Mouse (Mus musculus): ENCODE measurements at regions not wholly inside any gene's neighbourhood (a gene's known extent, or its start where the extent isn't known, plus 50 kb on each side); places are given as distances from the start of the nearest gene placed in this dataset.
A peak's percentile ranks its signal among the peaks of the same experiment; 100 is the strongest.

DNA sequence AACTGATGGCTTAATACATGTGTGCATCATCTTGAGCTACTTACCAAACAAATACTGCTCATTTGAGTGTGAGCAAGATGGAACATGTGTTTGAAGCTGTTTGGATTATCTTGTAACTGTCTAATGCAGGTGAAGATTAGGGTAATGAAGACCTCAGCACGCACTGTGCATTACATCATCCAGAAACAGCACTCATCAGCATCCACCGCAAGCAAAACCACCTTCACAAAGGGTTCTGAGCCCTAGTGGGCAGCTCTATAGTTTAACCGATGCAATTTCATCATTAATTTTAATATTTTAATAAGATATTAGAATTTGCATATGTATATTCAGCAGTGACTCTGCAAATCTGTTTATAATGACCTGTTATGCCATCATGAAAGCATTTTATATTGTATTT, 664.1 kb downstream of the Lrriq3 start:
- WGBS: 93% methylated on average over 3 of the region's 3 CpGs

DNA sequence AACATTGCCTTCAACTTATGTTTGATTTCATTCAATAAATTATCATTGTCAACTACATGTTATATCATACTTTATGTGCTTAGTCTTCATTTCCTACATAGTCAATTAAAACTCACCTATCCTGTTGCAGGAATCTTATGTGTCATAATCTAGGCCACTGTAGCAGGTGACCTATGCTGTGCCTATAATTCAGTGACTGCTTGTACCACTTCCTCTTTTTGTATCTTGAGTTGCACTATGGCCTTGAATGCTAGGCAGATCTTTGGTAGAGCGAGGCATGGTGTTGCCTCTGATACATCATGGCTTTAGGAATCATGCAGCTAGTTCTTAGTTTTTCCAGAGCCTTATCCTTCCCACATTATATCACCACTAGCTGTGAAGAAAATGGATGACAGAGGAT, 682.8 kb downstream of the Lrriq3 start:
- H3K9me3 ChIP-seq (ENCODE audit: control insufficient read depth, low read depth, low read length): no peaks in the 10 kb centered on the region
- WGBS: 90% methylated on average over 1 of the region's 1 CpGs
- ATAC-seq (ENCODE audit: insufficient number of reproducible peaks, insufficient read depth, low FRiP score, low read depth): no peak
- H3K4me1 ChIP-seq (ENCODE audit: control insufficient read depth, insufficient read depth, low read length): no peaks in the 10 kb centered on the region
- no peak overlapping the region for H3K27ac ChIP-seq (ENCODE audit: low read length)
- no peak overlapping the region for H3K4me2 ChIP-seq (replicated peaks; ENCODE audit: low read depth, low read length)
- H3K36me3 ChIP-seq (ENCODE audit: control insufficient read depth, insufficient read depth, low read length): no peaks in the 10 kb centered on the region
- no peak overlapping the region for H3K9ac ChIP-seq (replicated peaks; ENCODE audit: low read depth, low read length)
- no peaks in the 10 kb centered on the region for H3K27me3 ChIP-seq (ENCODE audit: control insufficient read depth, insufficient read depth, low read length)
- H3K4me3 ChIP-seq (ENCODE audit: low read depth, low read length): no peak overlapping the region

More for the DNA sequence above, 664.1 kb downstream of the Lrriq3 start:
- Histone ChIP-seq H3K36me3 (ENCODE audit: control insufficient read depth, insufficient read depth, low read length) (no peaks in the 10 kb centered on the region), H3K9me3 (ENCODE audit: control insufficient read depth, low read depth, low read length) (no peaks in the 10 kb centered on the region), H3K4me2 (replicated peaks; ENCODE audit: low read depth, low read length) (no peak overlapping the region), H3K9ac (replicated peaks; ENCODE audit: low read depth, low read length) (no peak overlapping the region), H3K4me3 (ENCODE audit: low read depth, low read length) (no peak overlapping the region), H3K27me3 (ENCODE audit: control insufficient read depth, insufficient read depth, low read length) (no peaks in the 10 kb centered on the region), H3K27ac (ENCODE audit: low read length) (no peak overlapping the region), H3K4me1 (ENCODE audit: control insufficient read depth, insufficient read depth, low read length) (no peaks in the 10 kb centered on the region)
- no peak for ATAC-seq (ENCODE audit: insufficient number of reproducible peaks, insufficient read depth, low FRiP score, low read depth)

DNA sequence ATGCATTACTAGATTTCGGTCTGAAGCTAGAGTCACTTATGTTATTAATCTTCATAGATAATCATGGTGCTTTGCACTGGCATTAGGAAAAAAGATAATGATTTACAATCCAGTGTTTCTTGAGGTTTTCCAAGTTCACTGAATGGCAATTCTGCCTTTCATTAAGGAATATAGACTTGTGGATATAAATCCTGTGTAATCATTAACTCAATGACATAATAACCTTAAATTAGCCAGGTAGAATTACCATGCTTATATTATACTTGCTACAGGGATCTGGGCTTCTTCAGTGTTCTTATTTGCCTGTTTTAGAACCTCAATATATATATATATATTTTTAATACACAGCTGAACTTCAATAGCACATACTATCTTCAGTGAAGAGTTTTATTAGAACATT, 683.8 kb downstream of the Lrriq3 start:
- Histone ChIP-seq H3K9ac (replicated peaks; ENCODE audit: low read depth, low read length) (no peak overlapping the region), H3K4me1 (ENCODE audit: control insufficient read depth, insufficient read depth, low read length) (no peaks in the 10 kb centered on the region), H3K27ac (ENCODE audit: low read length) (no peak overlapping the region), H3K36me3 (ENCODE audit: control insufficient read depth, insufficient read depth, low read length) (no peaks in the 10 kb centered on the region), H3K4me2 (replicated peaks; ENCODE audit: low read depth, low read length) (no peak overlapping the region), H3K9me3 (ENCODE audit: control insufficient read depth, low read depth, low read length) (no peaks in the 10 kb centered on the region), H3K4me3 (ENCODE audit: low read depth, low read length) (no peak overlapping the region), H3K27me3 (ENCODE audit: control insufficient read depth, insufficient read depth, low read length) (no peaks in the 10 kb centered on the region)
- ATAC-seq (ENCODE audit: insufficient number of reproducible peaks, insufficient read depth, low FRiP score, low read depth): no peak
- 78% methylated on average over 1 of the region's 1 CpGs for WGBS

DNA sequence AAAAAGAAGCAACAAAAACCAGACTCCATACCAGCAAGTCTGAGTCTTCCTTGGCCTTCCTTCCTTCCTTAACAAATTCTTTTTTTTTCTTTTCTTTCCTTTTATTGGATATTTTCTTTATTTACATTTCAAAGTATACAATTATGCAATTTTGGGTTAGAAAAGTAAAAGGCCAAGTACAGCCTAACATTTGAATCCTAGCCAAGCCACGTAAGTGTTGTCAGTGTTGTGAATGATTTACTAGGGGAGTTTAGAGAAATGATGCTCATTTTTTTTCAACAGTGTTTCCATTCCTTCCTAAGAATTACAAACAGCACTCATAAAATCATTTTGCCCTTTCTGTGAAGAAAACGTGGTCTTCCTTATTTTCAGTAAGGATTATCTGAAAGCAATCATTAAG, 722.5 kb downstream of the Lrriq3 start:
- H3K4me1 ChIP-seq (ENCODE audit: control insufficient read depth, insufficient read depth, low read length): no peaks in the 10 kb centered on the region
- no peaks in the 10 kb centered on the region for H3K36me3 ChIP-seq (ENCODE audit: control insufficient read depth, insufficient read depth, low read length)
- no peaks in the 10 kb centered on the region for H3K27me3 ChIP-seq (ENCODE audit: control insufficient read depth, insufficient read depth, low read length)
- no peak overlapping the region for H3K9ac ChIP-seq (replicated peaks; ENCODE audit: low read depth, low read length)
- no peak overlapping the region for H3K27ac ChIP-seq (ENCODE audit: low read length)
- H3K9me3 ChIP-seq (ENCODE audit: control insufficient read depth, low read depth, low read length): no peaks in the 10 kb centered on the region
- WGBS: 30% methylated on average over 2 of the region's 2 CpGs
- H3K4me2 ChIP-seq (replicated peaks; ENCODE audit: low read depth, low read length): no peak overlapping the region
- no peak for ATAC-seq (ENCODE audit: insufficient number of reproducible peaks, insufficient read depth, low FRiP score, low read depth)
- H3K4me3 ChIP-seq (ENCODE audit: low read depth, low read length): no peak overlapping the region

DNA sequence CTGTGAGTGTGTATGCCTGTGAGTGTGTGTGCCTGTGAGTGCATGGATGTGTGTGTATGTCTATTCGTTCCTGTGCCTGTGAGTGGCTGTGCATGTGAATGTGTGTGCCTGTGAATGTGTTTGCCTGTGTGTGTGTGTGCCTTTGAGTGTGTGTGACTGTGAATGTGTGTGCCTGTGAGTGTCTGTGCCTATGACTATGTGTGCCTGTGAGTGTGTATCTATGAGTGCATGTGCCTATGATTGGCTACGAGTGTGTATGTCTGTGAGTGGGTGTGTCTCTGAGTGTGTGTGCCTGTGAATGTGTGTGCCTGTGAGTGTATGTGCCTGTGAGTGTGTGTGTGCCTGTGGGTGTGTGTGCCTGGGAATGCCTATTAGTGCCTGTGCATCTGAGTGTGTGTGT, 731.6 kb downstream of the Lrriq3 start:
- H3K27me3 ChIP-seq (ENCODE audit: control insufficient read depth, insufficient read depth, low read length): no peaks in the 10 kb centered on the region
- peak; percentile 10; the same call in 1 of the 2 replicates for ATAC-seq (ENCODE audit: insufficient number of reproducible peaks, insufficient read depth, low FRiP score, low read depth)
- no peak overlapping the region for H3K27ac ChIP-seq (ENCODE audit: low read length)
- WGBS: 86% methylated on average over 2 of the region's 2 CpGs
- H3K36me3 ChIP-seq (ENCODE audit: control insufficient read depth, insufficient read depth, low read length): no peaks in the 10 kb centered on the region
- no peaks in the 10 kb centered on the region for H3K4me1 ChIP-seq (ENCODE audit: control insufficient read depth, insufficient read depth, low read length)
- no peak overlapping the region for H3K4me2 ChIP-seq (replicated peaks; ENCODE audit: low read depth, low read length)
- H3K4me3 ChIP-seq (ENCODE audit: low read depth, low read length): no peak overlapping the region
- no peaks in the 10 kb centered on the region for H3K9me3 ChIP-seq (ENCODE audit: control insufficient read depth, low read depth, low read length)
- no peak overlapping the region for H3K9ac ChIP-seq (replicated peaks; ENCODE audit: low read depth, low read length)

DNA sequence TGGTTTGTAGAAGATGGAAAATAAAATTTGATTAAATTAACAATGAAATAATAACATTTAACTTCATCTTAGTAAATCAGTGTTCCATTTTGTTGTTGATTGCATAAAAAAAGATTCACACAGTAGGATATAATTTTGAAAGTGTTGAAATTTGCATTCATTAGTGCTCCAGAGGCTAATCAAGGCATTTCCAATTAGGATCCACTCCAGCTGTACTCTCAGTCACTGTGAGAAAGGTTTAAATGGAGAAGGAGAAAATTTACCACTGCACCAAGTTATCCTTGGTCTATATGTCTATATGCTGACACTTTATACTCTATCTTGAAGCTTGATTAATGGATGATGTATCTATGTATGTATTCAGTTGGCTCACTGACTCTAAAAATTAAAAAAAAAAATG, 695.3 kb upstream of the Negr1 start:
- Histone ChIP-seq H3K9ac (replicated peaks; ENCODE audit: low read depth, low read length) (no peak overlapping the region), H3K4me1 (ENCODE audit: control insufficient read depth, insufficient read depth, low read length) (no peaks in the 10 kb centered on the region), H3K36me3 (ENCODE audit: control insufficient read depth, insufficient read depth, low read length) (no peaks in the 10 kb centered on the region), H3K4me3 (ENCODE audit: low read depth, low read length) (no peak overlapping the region), H3K9me3 (ENCODE audit: control insufficient read depth, low read depth, low read length) (no peaks in the 10 kb centered on the region), H3K27ac (ENCODE audit: low read length) (no peak overlapping the region), H3K4me2 (replicated peaks; ENCODE audit: low read depth, low read length) (no peak overlapping the region), H3K27me3 (ENCODE audit: control insufficient read depth, insufficient read depth, low read length) (no peaks in the 10 kb centered on the region)
- ATAC-seq (ENCODE audit: insufficient number of reproducible peaks, insufficient read depth, low FRiP score, low read depth): no peak

DNA sequence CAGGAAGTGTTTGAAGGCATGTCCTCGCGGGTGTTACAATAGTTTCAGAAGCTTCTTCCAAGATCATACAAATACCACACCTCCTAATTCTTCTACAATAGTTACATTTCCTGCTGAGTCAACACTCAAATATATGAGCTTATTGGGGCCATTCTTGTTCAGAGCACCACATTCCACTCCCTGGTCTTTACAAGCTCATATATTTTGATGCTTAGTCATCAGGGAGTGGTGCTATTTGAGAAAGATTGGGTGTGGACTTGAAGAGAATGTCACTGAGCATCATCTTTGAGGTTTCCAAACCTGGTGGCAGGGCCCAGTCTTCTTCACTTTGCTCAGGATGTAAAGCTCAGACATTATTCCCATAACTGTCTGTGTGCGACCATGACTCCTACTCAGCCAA, 685.9 kb upstream of the Negr1 start:
- ATAC-seq (ENCODE audit: insufficient number of reproducible peaks, insufficient read depth, low FRiP score, low read depth): no peak
- Histone ChIP-seq H3K9me3 (ENCODE audit: control insufficient read depth, low read depth, low read length) (no peaks in the 10 kb centered on the region), H3K4me2 (replicated peaks; ENCODE audit: low read depth, low read length) (no peak overlapping the region), H3K27ac (ENCODE audit: low read length) (no peak overlapping the region), H3K36me3 (ENCODE audit: control insufficient read depth, insufficient read depth, low read length) (no peaks in the 10 kb centered on the region), H3K9ac (replicated peaks; ENCODE audit: low read depth, low read length) (no peak overlapping the region), H3K4me1 (ENCODE audit: control insufficient read depth, insufficient read depth, low read length) (no peaks in the 10 kb centered on the region), H3K4me3 (ENCODE audit: low read depth, low read length) (no peak overlapping the region), H3K27me3 (ENCODE audit: control insufficient read depth, insufficient read depth, low read length) (no peaks in the 10 kb centered on the region)
- 86% methylated on average over 3 of the region's 3 CpGs for WGBS

DNA sequence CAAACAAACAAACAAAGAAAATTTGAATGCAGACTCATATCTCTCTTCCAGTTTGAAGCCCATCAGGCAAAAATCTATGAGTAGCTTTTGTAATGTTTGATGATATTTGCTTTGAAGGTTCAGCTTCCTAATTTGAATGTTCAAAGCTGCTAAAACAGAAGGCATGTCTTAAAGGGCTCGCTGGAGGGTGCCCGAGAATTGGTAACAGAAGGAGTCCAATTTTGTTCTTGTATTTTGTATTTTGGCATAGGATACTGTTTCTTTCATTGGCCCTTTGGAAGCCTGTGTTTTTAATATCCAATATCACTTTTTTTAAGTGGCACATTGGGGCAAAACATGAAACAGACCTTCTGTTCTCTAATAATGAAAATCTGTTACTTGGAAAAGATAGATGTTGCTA, 683.2 kb upstream of the Negr1 start:
- H3K4me2 ChIP-seq (replicated peaks; ENCODE audit: low read depth, low read length): no peak overlapping the region
- no peak overlapping the region for H3K4me3 ChIP-seq (ENCODE audit: low read depth, low read length)
- WGBS: 83% methylated on average over 2 of the region's 2 CpGs
- no peaks in the 10 kb centered on the region for H3K27me3 ChIP-seq (ENCODE audit: control insufficient read depth, insufficient read depth, low read length)
- H3K27ac ChIP-seq (ENCODE audit: low read length): no peak overlapping the region
- H3K9ac ChIP-seq (replicated peaks; ENCODE audit: low read depth, low read length): no peak overlapping the region
- H3K4me1 ChIP-seq (ENCODE audit: control insufficient read depth, insufficient read depth, low read length): no peaks in the 10 kb centered on the region
- no peaks in the 10 kb centered on the region for H3K36me3 ChIP-seq (ENCODE audit: control insufficient read depth, insufficient read depth, low read length)
- H3K9me3 ChIP-seq (ENCODE audit: control insufficient read depth, low read depth, low read length): no peaks in the 10 kb centered on the region
- ATAC-seq (ENCODE audit: insufficient number of reproducible peaks, insufficient read depth, low FRiP score, low read depth): no peak

DNA sequence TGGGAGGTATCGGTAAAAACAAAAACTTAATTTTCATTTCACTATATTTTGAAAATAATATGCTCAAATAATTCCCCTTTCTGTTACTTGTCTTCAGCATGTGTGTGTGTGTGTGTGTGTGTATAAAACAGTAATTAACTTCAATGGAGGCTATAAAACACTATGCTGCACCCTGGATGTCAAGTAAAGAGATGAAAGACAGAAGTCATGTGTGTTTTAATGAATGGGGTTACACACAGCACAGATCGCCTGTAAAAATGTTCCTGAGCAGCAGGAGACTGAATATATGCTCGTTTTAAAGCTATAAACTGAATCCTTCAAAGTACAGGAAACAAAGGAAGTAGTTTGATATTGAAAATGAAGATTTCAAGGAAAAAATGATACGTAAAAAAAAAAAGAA, 680.9 kb upstream of the Negr1 start:
- WGBS: 78% methylated on average over 4 of the region's 4 CpGs
- Histone ChIP-seq H3K27me3 (ENCODE audit: control insufficient read depth, insufficient read depth, low read length) (no peaks in the 10 kb centered on the region), H3K27ac (ENCODE audit: low read length) (no peak overlapping the region), H3K9ac (replicated peaks; ENCODE audit: low read depth, low read length) (no peak overlapping the region), H3K36me3 (ENCODE audit: control insufficient read depth, insufficient read depth, low read length) (no peaks in the 10 kb centered on the region), H3K9me3 (ENCODE audit: control insufficient read depth, low read depth, low read length) (no peaks in the 10 kb centered on the region), H3K4me1 (ENCODE audit: control insufficient read depth, insufficient read depth, low read length) (no peaks in the 10 kb centered on the region), H3K4me2 (replicated peaks; ENCODE audit: low read depth, low read length) (no peak overlapping the region), H3K4me3 (ENCODE audit: low read depth, low read length) (no peak overlapping the region)
- no peak for ATAC-seq (ENCODE audit: insufficient number of reproducible peaks, insufficient read depth, low FRiP score, low read depth)

Measured in stomach, embryonic 14.5 days (tissue).